Mouse (Mus musculus) T-cell, adult 2 months (primary cell): ENCODE data around the gene Tmem171.

Experiments
- DNase-seq: peaks from one replicate; pipeline ENCODE4 v3.0.0; 2022; ENCODE audit warnings: low spot score

Tmem171 gene

GRCm38 (mm10) chr13:98647775-98648568 is 46.7 kb downstream of the Tmem171 start:
- no peak for DNase-seq

DNA sequence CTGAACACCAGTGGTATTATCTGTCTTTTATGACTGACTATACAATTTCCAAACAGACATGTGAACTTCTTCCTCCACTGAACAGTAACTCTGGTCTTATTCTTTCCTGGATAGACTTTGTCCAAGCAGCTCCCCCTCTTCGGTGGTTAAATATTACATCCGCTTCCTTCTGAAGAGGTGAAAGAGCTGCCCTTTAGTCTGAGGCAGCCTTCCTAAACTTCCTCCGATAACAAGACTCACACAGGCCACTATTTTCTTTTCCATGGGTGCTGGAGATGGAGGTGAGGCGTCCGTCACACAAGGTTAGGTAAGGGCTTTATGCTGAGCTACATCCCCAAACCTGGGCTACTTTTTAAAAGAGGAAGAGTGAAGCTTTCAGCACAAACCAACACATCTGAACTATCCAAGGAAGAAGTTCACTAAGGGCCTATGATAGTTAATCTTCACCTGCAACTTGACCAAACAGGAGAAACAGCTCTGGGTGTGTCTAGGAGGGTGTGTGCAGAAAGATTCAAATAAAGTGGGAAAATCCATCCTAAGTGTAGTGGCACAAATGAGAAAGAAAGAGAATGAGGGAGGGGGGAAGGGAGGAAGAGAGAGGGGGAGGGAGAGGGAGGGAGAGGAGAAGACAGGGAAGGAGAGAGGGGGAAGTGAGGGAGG is 56.0 kb downstream of the Tmem171 start:
- DNase-seq = no peak

- DNase-seq = no peak
These were observed 57.5 kb downstream of the Tmem171 start, which contains the start of gene Tmem174 for GRCm38 (mm10) chr13:98637145-98637544. Gene Tmem174, minus strand, starts transcription at chr13:98637410.

DNA sequence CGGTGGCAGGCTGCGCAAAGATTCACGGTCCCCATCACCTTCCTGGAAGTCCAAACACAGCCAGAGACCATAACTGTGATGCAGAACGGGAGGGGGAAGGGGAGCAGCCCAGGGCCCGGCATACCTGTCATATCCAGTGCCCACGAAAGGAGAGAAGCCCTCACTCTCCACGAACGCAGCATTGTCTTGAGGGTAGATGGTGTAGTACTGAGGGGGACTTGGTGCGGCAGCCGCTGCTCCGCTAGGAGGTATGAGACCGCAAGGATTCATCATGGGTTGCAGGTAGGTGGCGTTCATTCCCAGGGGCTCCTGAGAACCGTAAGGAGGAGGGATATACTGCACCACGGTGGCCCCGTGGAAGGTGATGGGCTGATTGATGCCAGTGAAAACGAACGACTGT is 58.1 kb downstream of the Tmem171 start:
- no peak for DNase-seq
